Mouse (Mus musculus) inflammation-experienced regulatory T-cells (primary cell): ENCODE data around the gene Olfr1344. TPM values are rescaled to one million over a fixed set of nuclear protein-coding genes. Genes with fewer than 3 reads are reported as not detected.

ENCODE experiments used
- polyA plus RNA-seq, 2 experiments: library from polyadenylated mRNA; unstranded; fragments of 100-300 nt; shearing (Covaris generic); gene quantifications; one replicate each; pipeline ENCODE4 v1.2.1; 2017

Olfr1344 gene
- polyA plus RNA-seq, result under 1 TPM in 1 of 2 experiments, not detected in 1; 0.14 TPM

GRCm38 (mm10) chr7:6438388-6438787 lies at the start of gene Olfr1344:
Gene Olfr1344 (plus strand): TSS chr7:6438688.

GRCm38 (mm10) chr7:6397996-6398975 lies 40.2 kb upstream of the Olfr1344 start, which contains the start of gene Smim17:
Gene Smim17 (plus strand): TSS chr7:6398715.

GRCm38 (mm10) chr7:6410043-6410442 lies 28.4 kb upstream of the Olfr1344 start, which contains the start of gene Gm20715:
Gene Gm20715 (plus strand): TSS chr7:6410277.

GRCm38 (mm10) chr7:6455868-6456267 lies 17.4 kb downstream of the Olfr1344 start, which contains the start of gene Olfr1336:
Gene Olfr1336 (plus strand): TSS chr7:6456168.

DNA sequence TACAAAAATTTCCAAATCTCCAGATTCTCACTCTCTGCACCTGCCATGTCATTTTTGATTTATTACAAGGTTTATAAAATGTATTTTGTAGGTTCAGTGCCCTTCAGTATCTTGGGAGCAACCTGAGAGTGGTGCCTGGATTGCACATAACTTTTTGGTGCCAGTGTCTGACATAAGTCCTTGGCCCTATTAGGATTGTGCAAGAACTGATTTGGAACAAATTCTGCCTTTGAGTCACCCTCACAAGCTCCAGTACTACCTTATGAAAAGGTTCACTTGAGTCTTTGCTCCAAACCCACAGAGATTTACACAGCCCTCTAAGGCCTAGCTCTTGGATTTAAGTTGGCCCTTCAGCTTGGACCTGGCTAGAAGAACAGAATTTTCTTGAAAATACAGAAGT lies 28.5 kb downstream of the Olfr1344 start, which contains the start of gene Olfr1346:
Gene Olfr1346 (plus strand): TSS at position 151 of the 400 bp plus-strand sequence.

GRCm38 (mm10) chr7:6486841-6487240 lies 48.4 kb downstream of the Olfr1344 start, which contains the start of gene Olfr5:
Gene Olfr5 (minus strand): TSS chr7:6486941.

Other genes starting within 250 kb of the Olfr1344 start
- not detected for gene Galp, start 241.6 kb upstream of the Olfr1344 start, polyA plus RNA-seq
- gene Zscan5b, start 216.4 kb upstream of the Olfr1344 start, polyA plus RNA-seq, result 1 to 10 TPM in 1 of 2 experiments, not detected in 1; 4.8 TPM
- gene Epp13, start 186.0 kb upstream of the Olfr1344 start, polyA plus RNA-seq, result not detected
- gene Zfp667, start 152.1 kb upstream of the Olfr1344 start, polyA plus RNA-seq, result 1 to 10 TPM; 5.1 to 5.5 TPM
- gene Zfp583, start 107.4 kb upstream of the Olfr1344 start, polyA plus RNA-seq, result 1 to 10 TPM; 1.4 to 1.9 TPM
- 1 to 10 TPM in 1 of 2 experiments, under 1 TPM in 1; 0.20 to 5.5 TPM for gene Gm3854, start 94.9 kb upstream of the Olfr1344 start, polyA plus RNA-seq
- 1 to 10 TPM; 4.2 to 7.7 TPM for gene Zfp78, start 75.4 kb upstream of the Olfr1344 start, polyA plus RNA-seq
- 10 to 100 TPM; 10.9 to 13.5 TPM for gene Zfp28, start 55.4 kb upstream of the Olfr1344 start, polyA plus RNA-seq
- under 1 TPM in 1 of 2 experiments, not detected in 1; 0.67 TPM for gene Smim17, start 40.0 kb upstream of the Olfr1344 start, polyA plus RNA-seq
- gene Gm20715, start 28.4 kb upstream of the Olfr1344 start, polyA plus RNA-seq, result not detected
- under 1 TPM; 0.07 to 0.11 TPM for gene Olfr1336, start 17.5 kb downstream of the Olfr1344 start, polyA plus RNA-seq
- 1 to 10 TPM in 1 of 2 experiments, under 1 TPM in 1; 0.14 to 1.1 TPM for gene Olfr1346, start 28.4 kb downstream of the Olfr1344 start, polyA plus RNA-seq
- not detected for gene Olfr5, start 48.3 kb downstream of the Olfr1344 start, polyA plus RNA-seq
- under 1 TPM in 1 of 2 experiments, not detected in 1; 0.17 TPM for gene Olfr1347, start 61.1 kb downstream of the Olfr1344 start, polyA plus RNA-seq
- gene Olfr1348, start 70.1 kb downstream of the Olfr1344 start, polyA plus RNA-seq, result under 1 TPM in 1 of 2 experiments, not detected in 1; 0.12 TPM
- gene Olfr1349, start 84.3 kb downstream of the Olfr1344 start, polyA plus RNA-seq, result under 1 TPM; 0.11 to 0.59 TPM
- 1 to 10 TPM in 1 of 2 experiments, under 1 TPM in 1; 0.10 to 1.2 TPM for gene Olfr1350, start 126.2 kb downstream of the Olfr1344 start, polyA plus RNA-seq